Mouse (Mus musculus) limb, embryonic 10.5 days (tissue): ENCODE data around the gene Grid1. TPM values are rescaled to one million over a fixed set of nuclear protein-coding genes. Genes with fewer than 3 reads are reported as not detected.

Source experiments
- DNase-seq: peaks from one replicate; pipeline ENCODE4 v3.0.0-alpha.2; 2017; ENCODE audit warnings: low spot score
- H3K27ac ChIP-seq: fragments of 300-500 bp; sonication (generic); 2 replicates; pipeline ENCODE4 v1.5.1; 2016; ENCODE audit warnings: mild to moderate bottlenecking
- H3K27me3 ChIP-seq: fragments of 300-500 bp; sonication (generic); 2 replicates; pipeline ENCODE4 v1.6.1; 2016; ENCODE audit warnings: low read depth, mild to moderate bottlenecking; ENCODE audit not compliant: poor library complexity, severe bottlenecking
- H3K36me3 ChIP-seq: fragments of 300-500 bp; sonication (generic); 2 replicates; pipeline ENCODE4 v1.6.1; 2016; ENCODE audit warnings: mild to moderate bottlenecking, moderate library complexity
- H3K4me1 ChIP-seq: fragments of 300-500 bp; sonication (generic); 2 replicates; pipeline ENCODE4 v1.6.1; 2016
- H3K4me3 ChIP-seq: fragments of 300-500 bp; sonication (generic); 2 replicates; pipeline ENCODE4 v1.5.1; 2016; ENCODE audit warnings: mild to moderate bottlenecking, moderate library complexity
- H3K9me3 ChIP-seq: fragments of 300-500 bp; sonication (generic); replicated peaks from 2 replicates; pipeline ENCODE4 v1.6.1; 2016; ENCODE audit warnings: mild to moderate bottlenecking
- WGBS: fragments of 180-500 bp; shearing (Covaris S2); methylation state at CpG from one replicate; pipeline ENCODE4 v1.1.7; 2016; 5-methylcytosine and 5-hydroxymethylcytosine counted together
- polyA plus RNA-seq: library from polyadenylated mRNA; unstranded; fragments of >200 nt; fragmentation: Nextera tagmentation; extraction: Ambion mirVana; gene quantifications from 2 replicates; pipeline ENCODE4 v1.2.1, GENCODE M21; 2016

Grid1 gene
- polyA plus RNA-seq, 1 experiment from 2014 or later, result 0.05 TPM

- no peaks in the 10 kb centered on the region for H3K27me3 ChIP-seq
- no peaks in the 10 kb centered on the region for H3K9me3 ChIP-seq
- 73% methylated on average over 6 of the region's 6 CpGs for WGBS
- no peaks in the 10 kb centered on the region for H3K4me1 ChIP-seq
- H3K4me3 ChIP-seq, result no peak overlapping the region
- DNase-seq, result no peak
- H3K27ac ChIP-seq, result no peak overlapping the region
- H3K36me3 ChIP-seq, result no peaks in the 10 kb centered on the region
Measured at GRCm38 (mm10) chr14:35242882-35243281, 423.0 kb downstream of the Grid1 start.

GRCm38 (mm10) chr14:35244776-35245548 lies 425.1 kb downstream of the Grid1 start:
- Histone ChIP-seq H3K36me3 (no peaks in the 10 kb centered on the region), H3K27ac (no peak overlapping the region), H3K9me3 (no peaks in the 10 kb centered on the region), H3K4me1 (no peaks in the 10 kb centered on the region), H3K27me3 (no peaks in the 10 kb centered on the region), H3K4me3 (no peak overlapping the region)
- 81% methylated on average over 7 of the region's 7 CpGs for WGBS
- DNase-seq, result no peak

- no peaks in the 10 kb centered on the region for H3K4me1 ChIP-seq
- no peaks in the 10 kb centered on the region for H3K27me3 ChIP-seq
- no peak overlapping the region for H3K27ac ChIP-seq
- DNase-seq, result no peak
- 91% methylated on average over 4 of the region's 4 CpGs for WGBS
- no peaks in the 10 kb centered on the region for H3K36me3 ChIP-seq
- H3K9me3 ChIP-seq, result no peaks in the 10 kb centered on the region
- H3K4me3 ChIP-seq, result no peak overlapping the region
Measured at GRCm38 (mm10) chr14:35250412-35250811, 430.5 kb downstream of the Grid1 start.

- H3K4me1 ChIP-seq, result no peaks in the 10 kb centered on the region
- H3K36me3 ChIP-seq, result no peaks in the 10 kb centered on the region
- no peaks in the 10 kb centered on the region for H3K9me3 ChIP-seq
- no peak overlapping the region for H3K4me3 ChIP-seq
- no peak overlapping the region for H3K27ac ChIP-seq
- no peak for DNase-seq
- H3K27me3 ChIP-seq, result no peaks in the 10 kb centered on the region
- 86% methylated on average over 2 of the region's 2 CpGs for WGBS
Measured at GRCm38 (mm10) chr14:35254477-35254876, 434.6 kb downstream of the Grid1 start.

GRCm38 (mm10) chr14:35270260-35270659 lies 450.4 kb downstream of the Grid1 start:
- H3K36me3 ChIP-seq, result no peaks in the 10 kb centered on the region
- no peaks in the 10 kb centered on the region for H3K27me3 ChIP-seq
- no peaks in the 10 kb centered on the region for H3K9me3 ChIP-seq
- H3K27ac ChIP-seq, result no peak overlapping the region
- 93% methylated on average over 4 of the region's 4 CpGs for WGBS
- H3K4me3 ChIP-seq, result no peak overlapping the region
- no peaks in the 10 kb centered on the region for H3K4me1 ChIP-seq
- DNase-seq, result no peak

- no peak overlapping the region for H3K4me3 ChIP-seq
- no peaks in the 10 kb centered on the region for H3K36me3 ChIP-seq
- no peak for DNase-seq
- 94% methylated on average over 7 of the region's 7 CpGs for WGBS
- H3K27me3 ChIP-seq, result no peaks in the 10 kb centered on the region
- H3K9me3 ChIP-seq, result no peaks in the 10 kb centered on the region
- no peak overlapping the region for H3K27ac ChIP-seq
- H3K4me1 ChIP-seq, result no peaks in the 10 kb centered on the region
Measured at GRCm38 (mm10) chr14:35309201-35309600, 489.3 kb downstream of the Grid1 start.

- no peak for DNase-seq
- Histone ChIP-seq H3K9me3 (no peaks in the 10 kb centered on the region), H3K4me1 (no peaks in the 10 kb centered on the region), H3K27me3 (no peaks in the 10 kb centered on the region), H3K36me3 (no peaks in the 10 kb centered on the region), H3K4me3 (no peak overlapping the region), H3K27ac (no peak overlapping the region)
- 64% methylated on average over 5 of the region's 5 CpGs for WGBS
Measured at GRCm38 (mm10) chr14:35313380-35314299, 493.7 kb downstream of the Grid1 start.

- 81% methylated on average over 1 of the region's 1 CpGs for WGBS
- Histone ChIP-seq H3K4me1 (no peaks in the 10 kb centered on the region), H3K36me3 (no peaks in the 10 kb centered on the region), H3K27me3 (no peaks in the 10 kb centered on the region), H3K27ac (no peak overlapping the region), H3K4me3 (no peak overlapping the region), H3K9me3 (no peaks in the 10 kb centered on the region)
- DNase-seq, result peak; percentile 38
Measured at GRCm38 (mm10) chr14:35326306-35326705, 506.4 kb downstream of the Grid1 start.

GRCm38 (mm10) chr14:35336561-35336960 lies 516.7 kb downstream of the Grid1 start:
- H3K27ac ChIP-seq, result no peak overlapping the region
- no peaks in the 10 kb centered on the region for H3K9me3 ChIP-seq
- DNase-seq, result no peak
- WGBS, result 90% methylated on average over 3 of the region's 3 CpGs
- no peaks in the 10 kb centered on the region for H3K27me3 ChIP-seq
- no peak overlapping the region for H3K4me3 ChIP-seq
- no peaks in the 10 kb centered on the region for H3K4me1 ChIP-seq
- H3K36me3 ChIP-seq, result no peaks in the 10 kb centered on the region

GRCm38 (mm10) chr14:35356011-35356410 lies 536.1 kb downstream of the Grid1 start:
- 77% methylated on average over 3 of the region's 3 CpGs for WGBS

GRCm38 (mm10) chr14:35356480-35357085 lies 536.7 kb downstream of the Grid1 start:
- Histone ChIP-seq H3K4me1 (no peaks in the 10 kb centered on the region), H3K27me3 (no peaks in the 10 kb centered on the region), H3K27ac (no peak overlapping the region), H3K9me3 (no peaks in the 10 kb centered on the region), H3K4me3 (no peak overlapping the region), H3K36me3 (no peaks in the 10 kb centered on the region)
- DNase-seq, result no peak
- 85% methylated on average over 6 of the region's 6 CpGs for WGBS

More at GRCm38 (mm10) chr14:35356011-35356410, 536.1 kb downstream of the Grid1 start:
- no peak overlapping the region for H3K27ac ChIP-seq
- H3K4me1 ChIP-seq, result no peaks in the 10 kb centered on the region
- H3K36me3 ChIP-seq, result no peaks in the 10 kb centered on the region
- H3K9me3 ChIP-seq, result no peaks in the 10 kb centered on the region
- no peaks in the 10 kb centered on the region for H3K27me3 ChIP-seq
- DNase-seq, result no peak
- no peak overlapping the region for H3K4me3 ChIP-seq

GRCm38 (mm10) chr14:35358136-35358821 lies 538.4 kb downstream of the Grid1 start:
- no peaks in the 10 kb centered on the region for H3K9me3 ChIP-seq
- no peak overlapping the region for H3K4me3 ChIP-seq
- H3K36me3 ChIP-seq, result no peaks in the 10 kb centered on the region
- no peaks in the 10 kb centered on the region for H3K27me3 ChIP-seq
- no peak overlapping the region for H3K27ac ChIP-seq
- H3K4me1 ChIP-seq, result no peaks in the 10 kb centered on the region
- DNase-seq, result no peak
- WGBS, result 59% methylated on average over 7 of the region's 7 CpGs
